Mouse (Mus musculus): ENCODE results near the gene Lce1l. TPM values are rescaled to one million over a fixed set of nuclear protein-coding genes. Genes with fewer than 3 reads are reported as not detected.
"Not testable (repeated sequence)": the region's sequence is repeated elsewhere in the genome, so short reads cannot be mapped to it uniquely, and the experiment has no call there.

The Lce1l gene
- not detected for total RNA-seq (2021)

GRCm38 (mm10) chr3:92851186-92851585 is at the start of gene Lce1l:
Gene Lce1l, minus strand, starts transcription at chr3:92851286.
- no peak for DNase-seq
- intact Hi-C loops (cut with DNase I): no loop called here

GRCm38 (mm10) chr3:92894489-92894888 is 43.4 kb upstream of the Lce1l start:
- DNase-seq: no peak
- intact Hi-C loops (cut with DNase I): no loop called here

GRCm38 (mm10) chr3:92894063-92894462 is 43.0 kb upstream of the Lce1l start:
- intact Hi-C loops (cut with DNase I): no loop called here
- no peak for DNase-seq

- intact Hi-C loops (cut with DNase I): no loop called here
- DNase-seq: no peak
These were observed 23.1 kb upstream of the Lce1l start for GRCm38 (mm10) chr3:92874180-92874579.

GRCm38 (mm10) chr3:92870116-92870515 is 19.0 kb upstream of the Lce1l start, which contains the start of gene 2310050C09Rik:
Gene 2310050C09Rik, minus strand, starts transcription at chr3:92870216.
- DNase-seq: no peak
- intact Hi-C loops (cut with DNase I): no loop called here

- intact Hi-C loops (cut with DNase I): no loop called here
- DNase-seq: no peak
These were observed 24.0 kb downstream of the Lce1l start, which contains the start of gene Kprp for GRCm38 (mm10) chr3:92827108-92827507. Gene Kprp, minus strand, starts transcription at chr3:92827247.

GRCm38 (mm10) chr3:92825808-92826207 is 25.3 kb downstream of the Lce1l start:
- DNase-seq: no peak
- intact Hi-C loops (cut with DNase I): no loop called here

- DNase-seq; intact Hi-C loops (cut with DNase I): not testable (repeated sequence)
These were observed 35.0 kb downstream of the Lce1l start for GRCm38 (mm10) chr3:92816036-92816435.

GRCm38 (mm10) chr3:92815581-92815980 is 35.5 kb downstream of the Lce1l start:
- intact Hi-C loops (cut with DNase I): no loop called here
- no peak for DNase-seq

GRCm38 (mm10) chr3:92807791-92808190 is 43.3 kb downstream of the Lce1l start, which contains the start of gene Lce1k:
Gene Lce1k, minus strand, starts transcription at chr3:92807891.
- intact Hi-C loops (cut with DNase I): no loop called here

More at GRCm38 (mm10) chr3:92807791-92808190, 43.3 kb downstream of the Lce1l start, which contains the start of gene Lce1k:
- DNase-seq: no peak

Other genes starting within 250 kb of the Lce1l start
- gene 2210017I01Rik, start 243.8 kb downstream of the Lce1l start, total RNA-seq (2021): not detected
- not detected for gene Lce6a, start 229.6 kb downstream of the Lce1l start, total RNA-seq (2021)
- gene Lce1a1, start 203.0 kb downstream of the Lce1l start, total RNA-seq (2021): not detected
- gene Lce1b, start 194.4 kb downstream of the Lce1l start, total RNA-seq (2021): not detected
- not detected for gene Lce1a2, start 181.0 kb downstream of the Lce1l start, total RNA-seq (2021)
- gene Lce1c, start 172.0 kb downstream of the Lce1l start, total RNA-seq (2021): not detected
- gene Lce1d, start 164.1 kb downstream of the Lce1l start, total RNA-seq (2021): not detected
- gene Lce1e, start 142.2 kb downstream of the Lce1l start, total RNA-seq (2021): not detected
- gene Lce1f, start 130.9 kb downstream of the Lce1l start, total RNA-seq (2021): not detected
- gene Gm38119, start 112.2 kb downstream of the Lce1l start, total RNA-seq (2021): not detected
- gene Lce1g, start 98.9 kb downstream of the Lce1l start, total RNA-seq (2021): not detected
- gene Lce1h, start 86.2 kb downstream of the Lce1l start, total RNA-seq (2021): not detected
- not detected for gene Lce1i, start 72.4 kb downstream of the Lce1l start, total RNA-seq (2021)
- gene Lce1j, start 60.8 kb downstream of the Lce1l start, total RNA-seq (2021): not detected
- not detected for gene Lce1k, start 43.4 kb downstream of the Lce1l start, total RNA-seq (2021)
- not detected for gene Kprp, start 24.0 kb downstream of the Lce1l start, total RNA-seq (2021)
- gene 2310050C09Rik, start 18.9 kb upstream of the Lce1l start, total RNA-seq (2021): not detected
- gene Lce3a, start 74.9 kb upstream of the Lce1l start, total RNA-seq (2021): not detected
- not detected for gene Lce3b, start 81.7 kb upstream of the Lce1l start, total RNA-seq (2021)
- gene Lce3c, start 93.2 kb upstream of the Lce1l start, total RNA-seq (2021): not detected
- not detected for gene Lce3d, start 106.1 kb upstream of the Lce1l start, total RNA-seq (2021)
- gene Lce3e, start 115.8 kb upstream of the Lce1l start, total RNA-seq (2021): not detected
- gene Lce3f, start 140.9 kb upstream of the Lce1l start, total RNA-seq (2021): not detected
- not detected for gene Crct1, start 164.4 kb upstream of the Lce1l start, total RNA-seq (2021)
- gene Lce1m, start 167.8 kb upstream of the Lce1l start, total RNA-seq (2021): not detected
- gene Gm4858, start 217.5 kb upstream of the Lce1l start, total RNA-seq (2021): not detected

Data from heart, postnatal 10 days (tissue).